Mouse (Mus musculus): ENCODE data around the gene Spata2l. TPM values are rescaled to one million over a fixed set of nuclear protein-coding genes. Genes with fewer than 3 reads are reported as not detected.
"Not testable (repeated sequence)": the region's sequence is repeated elsewhere in the genome, so short reads cannot be mapped to it uniquely, and the experiment has no call there.

The Spata2l gene
- 1 to 10 TPM; 7.7 to 8.8 TPM for polyA plus RNA-seq (2017; shearing (Covaris generic))

DNA sequence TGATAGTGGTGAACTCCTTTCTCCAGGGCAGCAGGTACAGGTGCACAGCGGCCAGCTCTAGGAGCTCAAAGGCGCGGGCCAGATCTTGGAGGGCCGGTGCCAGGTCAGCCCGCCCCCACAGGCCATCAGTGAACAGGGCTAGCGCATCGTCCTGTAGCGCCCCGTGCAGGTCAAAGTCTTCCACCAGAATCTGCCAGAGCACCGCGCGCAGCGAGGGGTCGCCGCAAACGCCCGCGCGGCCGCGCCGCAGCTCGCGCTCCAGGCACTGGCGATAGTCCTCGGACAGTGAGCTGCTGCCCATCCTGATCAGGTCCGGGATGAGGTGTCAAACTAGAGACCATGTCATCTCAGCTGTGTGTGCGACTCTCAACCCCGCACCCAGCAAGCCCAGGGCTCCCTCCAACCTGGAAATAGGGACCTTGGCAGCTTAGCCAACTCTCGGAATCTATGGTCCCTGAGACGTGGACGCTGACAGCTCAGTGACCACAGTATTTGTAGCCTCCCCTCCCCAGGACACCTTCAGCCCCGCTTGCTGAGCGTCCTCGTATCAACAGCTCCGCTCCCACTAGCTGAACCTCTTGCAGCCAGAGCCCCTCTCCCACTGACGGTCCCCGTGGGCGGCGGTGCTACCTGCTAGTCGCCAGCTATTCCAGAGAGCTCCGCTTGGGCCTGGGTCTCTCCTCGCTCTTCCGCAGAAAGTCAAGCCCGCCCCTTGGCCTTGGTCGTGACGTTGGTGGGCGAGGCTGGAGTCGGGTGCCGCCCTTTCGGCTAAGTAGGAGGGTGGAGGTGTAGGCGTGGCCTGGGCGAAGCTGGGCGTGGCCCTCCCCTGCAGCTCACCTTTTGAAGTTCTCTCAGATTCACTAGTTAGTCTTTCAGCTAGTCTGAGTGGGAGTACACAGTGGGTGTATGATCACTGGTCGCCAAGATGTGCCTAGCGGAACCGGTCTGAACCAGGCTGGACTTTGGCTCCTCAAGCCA, at the start of gene Spata2l:
Gene Spata2l (minus strand): TSS at position 714 of the 978 bp plus-strand sequence.
- ATAC-seq: peak; percentile 99

- no peak for ATAC-seq
These were observed 48.5 kb upstream of the Spata2l start for GRCm38 (mm10) chr8:123284493-123284892.

DNA sequence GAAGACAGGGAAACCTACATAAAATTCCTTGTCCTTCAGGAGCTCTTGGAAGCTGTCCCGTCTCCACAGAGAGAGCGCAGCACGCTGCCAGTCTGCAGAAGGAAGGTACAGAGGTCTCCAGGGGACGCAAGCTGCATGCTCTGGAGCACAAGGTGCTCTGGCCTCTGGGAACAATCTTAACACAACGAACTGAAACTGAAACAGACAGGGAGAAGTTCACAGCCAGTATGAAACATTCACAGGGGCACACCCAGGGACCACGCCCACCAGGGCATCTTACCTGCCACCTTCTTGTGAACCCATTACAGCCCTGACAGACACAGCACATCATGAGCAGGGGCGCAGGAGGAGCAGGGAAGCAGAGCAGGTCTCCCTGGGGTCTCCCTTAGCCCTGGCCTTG, 48.0 kb upstream of the Spata2l start:
- no peak for ATAC-seq

DNA sequence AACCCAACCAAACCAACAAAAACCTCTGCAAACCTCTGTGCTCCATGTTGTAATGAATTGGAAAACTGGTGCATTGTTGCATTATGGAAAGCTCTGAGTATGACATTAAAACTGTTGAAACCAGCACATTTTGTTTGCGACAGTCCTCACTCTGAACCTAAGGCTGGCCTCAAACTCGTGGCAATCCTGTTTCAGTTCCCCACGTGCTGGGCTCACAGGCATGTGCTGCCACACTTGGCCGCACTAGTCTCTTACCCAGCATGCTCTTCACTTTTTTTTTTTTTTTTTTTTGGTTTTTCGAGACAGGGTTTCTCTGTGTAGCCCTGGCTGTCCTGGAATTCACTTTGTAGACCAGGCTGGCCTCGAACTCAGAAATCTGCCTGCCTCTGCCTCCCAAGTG, 47.0 kb upstream of the Spata2l start:
- not testable (repeated sequence) for ATAC-seq

DNA sequence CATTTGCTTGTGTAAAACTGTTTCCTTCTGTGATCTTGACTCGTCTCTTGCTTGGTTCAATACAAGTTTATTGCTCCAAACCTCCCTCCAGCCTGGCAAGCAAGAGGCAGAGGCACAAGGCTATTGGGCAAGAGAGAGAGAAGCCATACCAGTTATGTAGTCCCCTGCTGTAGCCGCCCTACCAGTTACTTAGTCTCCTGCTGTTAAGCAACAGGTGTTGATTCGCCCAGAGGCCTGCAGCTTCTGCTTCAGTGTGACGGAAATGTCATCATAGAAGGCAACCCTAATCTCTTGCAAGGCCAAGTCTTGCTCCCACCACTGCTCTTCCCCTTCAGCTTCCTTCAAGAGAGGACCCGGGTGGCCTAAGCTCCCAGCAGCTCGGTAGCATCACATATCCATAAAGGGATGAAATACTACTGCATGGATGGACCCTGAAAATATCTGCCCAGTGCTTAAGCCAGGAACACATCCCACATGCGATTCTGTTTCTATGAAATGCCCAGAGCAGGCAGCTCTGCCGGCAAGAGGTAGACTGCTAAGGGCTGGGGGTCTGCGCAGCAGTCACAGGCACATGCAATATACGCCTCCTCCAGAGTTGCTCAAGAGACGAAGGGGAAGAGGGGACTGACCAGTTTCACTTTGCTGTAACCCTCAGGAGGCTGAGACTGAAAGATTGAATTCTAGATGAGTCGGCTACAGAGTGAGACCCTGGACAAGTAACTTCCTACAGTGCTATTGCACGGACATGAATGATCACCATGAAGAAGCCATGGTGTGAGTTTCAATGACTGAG, 44.5 kb upstream of the Spata2l start:
- no peak for ATAC-seq

GRCm38 (mm10) chr8:123279828-123280227, 43.8 kb upstream of the Spata2l start:
- ATAC-seq: no peak

DNA sequence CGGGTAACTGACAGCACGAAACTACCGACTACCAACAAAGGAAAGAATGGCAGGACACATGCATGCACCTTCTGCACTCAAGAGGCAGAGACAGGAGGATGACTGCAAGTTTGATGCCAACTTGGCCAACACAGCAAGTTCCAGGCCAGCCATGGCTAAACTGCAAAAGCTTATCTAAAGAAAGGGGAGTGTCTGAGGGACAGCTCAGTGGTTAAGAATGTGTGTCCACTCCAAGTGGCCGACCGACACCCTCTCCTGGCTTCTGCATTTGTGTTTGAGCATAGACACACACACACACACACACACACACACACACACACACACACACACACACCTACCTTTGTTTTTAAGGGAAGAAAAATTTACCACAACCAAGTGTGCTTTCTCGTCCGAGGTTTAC, 42.4 kb upstream of the Spata2l start:
- ATAC-seq: no peak

- ATAC-seq: no peak
These were observed 39.1 kb upstream of the Spata2l start for GRCm38 (mm10) chr8:123275096-123275495.

- ATAC-seq: no peak
These were observed 38.4 kb upstream of the Spata2l start for GRCm38 (mm10) chr8:123274447-123274846.

- no peak for ATAC-seq
These were observed 35.9 kb upstream of the Spata2l start for GRCm38 (mm10) chr8:123271901-123272300.

DNA sequence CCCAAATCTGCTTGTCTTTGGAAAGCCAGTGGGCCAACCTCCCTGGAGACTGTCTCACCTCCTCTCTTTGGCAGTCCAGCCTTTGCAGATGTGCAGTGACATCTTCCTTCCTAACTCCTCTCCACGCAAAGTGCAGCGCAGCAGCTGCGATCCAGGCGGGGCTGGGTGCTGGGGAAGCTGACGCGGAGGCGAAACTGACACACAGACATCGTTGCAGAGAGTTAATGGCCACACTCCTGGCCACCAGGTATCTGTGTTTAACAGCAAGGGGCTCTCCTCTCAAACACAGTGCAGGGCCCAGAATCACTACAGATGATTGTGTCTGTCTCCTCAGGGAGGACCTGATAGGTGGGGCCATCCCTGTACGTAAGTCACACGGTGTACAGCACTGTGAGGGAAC, 35.1 kb upstream of the Spata2l start:
- no peak for ATAC-seq

DNA sequence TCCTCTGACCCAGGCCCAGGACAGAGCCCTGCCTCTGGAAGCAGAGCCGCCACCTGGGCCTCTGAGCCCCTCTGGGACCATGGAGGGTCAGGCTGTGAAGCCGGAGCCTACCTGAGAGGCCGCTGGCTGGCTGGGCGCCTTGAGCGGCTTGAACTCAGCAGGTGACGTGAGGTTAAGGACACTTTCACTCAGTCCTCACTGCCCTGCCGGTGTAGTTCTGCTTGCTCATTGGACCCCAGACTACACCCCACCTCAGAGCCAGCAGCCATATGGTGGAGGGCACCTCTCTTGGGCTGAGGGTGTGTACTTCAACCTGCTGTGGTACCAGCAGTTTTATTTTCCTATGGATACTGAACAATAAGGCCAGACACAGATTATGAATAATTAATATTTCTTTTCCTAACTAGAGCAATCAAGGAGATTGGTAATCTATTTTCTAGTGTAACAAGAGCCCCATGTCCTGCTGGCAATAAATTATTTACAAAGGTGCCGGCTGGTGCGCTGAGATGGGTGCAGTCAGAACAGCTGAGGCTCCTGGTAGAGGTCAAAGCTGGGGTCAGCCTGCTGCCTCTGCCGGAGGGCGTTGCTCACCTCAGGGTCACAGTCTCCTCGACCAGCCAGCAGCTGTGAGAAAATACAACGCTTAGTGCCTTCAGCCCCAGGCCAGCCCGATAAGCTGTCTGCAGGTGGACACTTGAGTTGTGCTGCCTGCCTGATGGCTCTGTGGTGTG, 32.1 kb upstream of the Spata2l start:
- ATAC-seq: no peak

DNA sequence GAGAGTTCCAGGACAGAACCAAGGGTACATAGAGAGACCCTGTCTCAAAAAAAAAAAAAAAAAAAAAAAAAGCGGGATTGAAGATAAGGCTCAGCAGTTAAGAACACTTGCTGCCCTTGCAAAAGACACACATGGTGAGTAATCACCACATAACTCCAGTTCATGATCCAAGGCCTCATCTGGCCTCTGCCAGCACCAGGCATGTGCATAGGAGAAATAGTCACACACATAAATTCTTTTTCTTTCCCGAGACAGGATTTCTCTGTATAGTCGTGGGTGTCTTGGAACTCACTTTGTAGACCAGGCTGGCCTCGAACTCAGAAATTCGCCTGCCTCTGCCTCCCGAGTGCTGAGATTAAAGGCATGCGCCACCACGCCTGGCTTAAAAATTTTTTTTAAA, 21.6 kb upstream of the Spata2l start:
- ATAC-seq: not testable (repeated sequence)

DNA sequence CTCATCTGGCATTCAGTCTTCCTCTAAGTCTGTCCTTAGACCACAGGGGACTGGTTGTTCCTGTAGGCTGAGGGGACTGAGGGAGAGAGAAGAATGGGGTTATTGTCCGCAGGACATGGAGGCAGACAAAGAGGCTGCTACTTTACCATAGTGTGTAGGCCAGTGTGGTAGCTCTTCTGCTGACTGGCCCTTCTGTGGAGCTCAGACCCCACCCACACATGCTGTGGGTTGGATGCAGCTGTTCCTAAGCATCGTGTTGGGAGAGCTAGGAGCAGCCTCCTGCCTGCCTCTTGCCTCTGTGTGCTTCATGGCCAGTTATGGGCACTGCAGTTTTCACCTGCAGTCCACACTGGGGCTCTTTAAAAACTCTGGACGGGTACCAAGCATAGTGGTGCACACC, 21.1 kb upstream of the Spata2l start:
- ATAC-seq: no peak

DNA sequence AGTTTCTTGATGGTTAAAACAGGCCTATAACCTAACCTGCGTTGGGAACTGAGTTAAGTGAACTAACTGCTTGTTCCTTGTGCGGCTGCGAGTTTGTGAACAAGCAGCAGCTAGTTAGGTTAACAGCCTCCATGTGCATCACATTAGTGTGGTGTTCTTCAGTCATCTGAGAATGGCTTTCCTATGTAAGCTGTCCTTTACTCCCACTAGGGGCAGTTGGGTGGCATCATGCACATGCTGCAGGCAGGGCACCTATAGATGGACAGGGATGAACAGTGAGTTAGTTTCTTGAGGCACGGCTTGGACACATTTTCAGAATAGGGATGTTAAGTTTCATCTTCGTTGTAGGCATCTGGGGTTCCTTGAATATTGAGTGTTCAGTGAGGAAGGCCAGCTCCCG, 19.1 kb upstream of the Spata2l start:
- ATAC-seq: no peak

DNA sequence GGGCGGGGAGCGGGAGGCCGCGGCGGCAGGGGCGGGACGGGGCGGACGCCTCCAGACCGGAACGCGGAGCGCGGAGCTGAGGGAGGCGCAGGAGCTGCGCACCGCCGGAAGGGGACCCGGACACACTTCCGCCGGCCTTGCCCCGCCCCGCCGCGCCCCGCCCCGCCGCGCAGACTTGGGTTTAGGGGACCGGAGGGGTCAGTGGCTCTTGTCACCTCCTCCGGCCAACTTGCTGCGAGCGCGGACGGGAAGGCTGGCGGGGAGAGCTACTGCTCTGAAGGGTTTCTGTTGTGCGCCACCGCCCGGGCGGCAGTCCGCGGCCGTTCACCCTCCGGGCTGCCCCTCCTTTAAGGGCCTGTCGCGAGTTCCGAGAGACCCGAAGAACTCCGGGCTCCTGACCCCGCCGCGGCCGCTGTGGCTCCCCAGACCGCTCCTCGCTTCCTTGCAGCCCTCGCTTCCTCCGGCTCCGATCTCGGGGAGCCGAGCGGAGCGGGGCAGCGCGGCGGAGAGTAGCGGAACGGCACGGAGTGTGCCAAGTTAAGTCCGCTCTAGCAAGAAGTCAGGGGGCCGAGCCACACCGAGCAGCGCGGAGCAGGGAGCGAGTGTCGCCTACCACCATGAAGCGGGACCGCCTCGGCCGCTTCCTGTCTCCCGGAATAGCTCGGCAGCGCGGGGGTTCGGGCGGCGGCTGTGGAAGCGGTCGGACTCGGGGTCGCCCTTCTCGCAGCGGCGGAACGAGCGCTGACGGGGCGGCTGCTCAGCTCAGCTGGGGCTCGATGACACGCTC, 18.3 kb upstream of the Spata2l start, which contains the start of the genes Zfp276 and Vps9d1:
Gene Zfp276 (plus strand): TSS at position 97 of the 787 bp plus-strand sequence.
Gene Vps9d1 (minus strand): TSS at position 250 of the 787 bp plus-strand sequence.
- ATAC-seq: peak; percentile 77

DNA sequence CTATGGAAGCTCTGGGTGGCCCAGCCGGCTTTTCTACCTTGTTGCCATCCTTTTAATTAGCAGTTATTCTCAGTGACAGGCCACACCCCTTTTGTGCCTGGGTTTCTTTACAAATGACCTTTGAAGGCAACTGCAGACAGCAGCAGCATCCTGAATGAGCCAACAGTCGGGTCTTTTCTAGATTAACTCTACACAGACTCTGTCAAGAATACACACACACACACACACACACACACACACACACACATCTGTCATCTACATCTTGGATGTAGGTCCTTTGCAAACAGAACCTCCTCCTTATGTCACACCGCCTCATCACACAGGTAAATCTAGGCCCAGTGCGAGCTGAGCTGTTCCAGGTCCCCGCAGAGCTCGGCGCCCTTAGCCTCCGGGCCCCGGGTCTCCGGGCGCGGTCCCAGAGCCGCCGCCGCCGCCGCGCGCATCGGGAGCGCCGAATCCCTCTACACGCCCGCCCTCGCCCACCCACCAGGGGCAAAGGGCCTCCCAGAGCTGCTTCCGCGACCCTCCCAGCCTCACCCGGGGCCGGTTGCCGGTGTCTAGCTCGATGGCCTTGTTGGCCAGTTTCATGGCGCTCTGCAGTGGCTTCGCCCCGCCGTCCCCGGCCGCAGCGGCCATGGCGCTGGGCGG, 17.5 kb upstream of the Spata2l start:
- peak; percentile 14 for ATAC-seq

GRCm38 (mm10) chr8:123252925-123253324, 16.9 kb upstream of the Spata2l start:
- ATAC-seq: no peak

- no peak for ATAC-seq
These were observed 14.9 kb upstream of the Spata2l start for GRCm38 (mm10) chr8:123250940-123251339.

GRCm38 (mm10) chr8:123248596-123248995, 12.6 kb upstream of the Spata2l start:
- no peak for ATAC-seq

DNA sequence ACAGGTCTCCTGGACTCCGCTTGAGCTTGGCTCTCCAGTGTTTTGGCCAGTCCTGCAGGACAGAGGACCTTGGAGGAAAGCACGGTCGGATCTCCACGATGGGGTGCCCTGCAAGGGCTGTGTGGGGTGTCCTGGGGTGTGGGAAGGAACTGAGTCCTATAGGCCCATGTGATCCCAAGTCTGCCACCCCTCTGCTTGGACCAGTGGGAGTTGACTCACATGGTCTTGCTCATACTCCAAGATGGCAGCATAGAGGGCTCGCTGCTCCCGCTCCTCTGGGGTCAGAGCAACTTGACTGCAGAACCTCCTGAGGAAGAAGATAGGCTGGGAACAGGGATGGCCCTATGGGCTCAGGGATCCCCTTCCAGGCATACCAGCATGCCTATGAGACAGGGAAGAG, 11.7 kb upstream of the Spata2l start:
- ATAC-seq: no peak

Measured in activated CD4-positive, CD25-positive, alpha-beta regulatory T cell, adult 4 months (primary cell).